Mouse (Mus musculus): ENCODE data around the gene Ypel1.

- TF ChIP-seq POLR2A (IDR thresholded peaks at IDR 0.05; ENCODE audit: insufficient read depth, low read depth, low read length), result no peak
- no peak for TF ChIP-seq CTCF (IDR thresholded peaks at IDR 0.05; ENCODE audit: insufficient read depth, low read depth, low read length)
Observed at GRCm38 (mm10) chr16:17078101-17078500, 8.6 kb downstream of the Ypel1 start.
